Mouse (Mus musculus) embryo, embryonic 11.5 days (tissue): ENCODE results near the gene Bcl7c.
A peak's percentile ranks its signal among the peaks of the same experiment; 100 is the strongest.
"Not testable (repeated sequence)": the region's sequence is repeated elsewhere in the genome, so short reads cannot be mapped to it uniquely, and the experiment has no call there.

Experiments used
- DNase-seq: peaks from one replicate; pipeline ENCODE4 v3.0.0-alpha.2; 2012; ENCODE audit warnings: low read depth, low spot score

The Bcl7c gene

GRCm38 (mm10) chr7:127708207-127709078, at the start of gene Bcl7c:
Gene Bcl7c, minus strand, starts transcription at chr7:127708933.
- peak; percentile 89 for DNase-seq

GRCm38 (mm10) chr7:127753741-127754140, 45.0 kb upstream of the Bcl7c start:
- no peak for DNase-seq

- no peak for DNase-seq
These were observed 44.4 kb upstream of the Bcl7c start for GRCm38 (mm10) chr7:127753158-127753557.

GRCm38 (mm10) chr7:127752069-127752468, 43.3 kb upstream of the Bcl7c start:
- no peak for DNase-seq

GRCm38 (mm10) chr7:127751619-127752018, 42.9 kb upstream of the Bcl7c start:
- DNase-seq = no peak

- no peak for DNase-seq
These were observed 41.7 kb upstream of the Bcl7c start for GRCm38 (mm10) chr7:127750131-127751127.

GRCm38 (mm10) chr7:127748235-127748560, 39.5 kb upstream of the Bcl7c start:
- DNase-seq = no peak

GRCm38 (mm10) chr7:127747559-127748234, 39.0 kb upstream of the Bcl7c start:
- no peak for DNase-seq

- peak; percentile 36 for DNase-seq
These were observed 38.1 kb upstream of the Bcl7c start for GRCm38 (mm10) chr7:127746494-127747491.

- peak; percentile 97 for DNase-seq
These were observed 37.1 kb upstream of the Bcl7c start for GRCm38 (mm10) chr7:127745652-127746493.

- DNase-seq = peak; percentile 91
These were observed 36.5 kb upstream of the Bcl7c start for GRCm38 (mm10) chr7:127745251-127745651.

GRCm38 (mm10) chr7:127744366-127745045, 35.8 kb upstream of the Bcl7c start, which contains the start of gene Fbxl19:
Gene Fbxl19, plus strand, starts transcription at chr7:127744543.
- peak; percentile 64 for DNase-seq

GRCm38 (mm10) chr7:127732066-127732465, 23.3 kb upstream of the Bcl7c start, which contains the start of gene Ctf2:
Gene Ctf2, minus strand, starts transcription at chr7:127732166.
- not testable (repeated sequence) for DNase-seq

GRCm38 (mm10) chr7:127730170-127730569, 21.4 kb upstream of the Bcl7c start:
- no peak for DNase-seq

- DNase-seq = no peak
These were observed 19.2 kb upstream of the Bcl7c start for GRCm38 (mm10) chr7:127727898-127728297.

GRCm38 (mm10) chr7:127725924-127726323, 17.2 kb upstream of the Bcl7c start:
- DNase-seq = no peak

- no peak for DNase-seq
These were observed 16.8 kb upstream of the Bcl7c start for GRCm38 (mm10) chr7:127725490-127725889.

GRCm38 (mm10) chr7:127719258-127719657, 10.5 kb upstream of the Bcl7c start:
- no peak for DNase-seq

GRCm38 (mm10) chr7:127718339-127718738, 9.6 kb upstream of the Bcl7c start:
- no peak for DNase-seq
